Mouse (Mus musculus): ENCODE results near the gene Znrf3.

DNA sequence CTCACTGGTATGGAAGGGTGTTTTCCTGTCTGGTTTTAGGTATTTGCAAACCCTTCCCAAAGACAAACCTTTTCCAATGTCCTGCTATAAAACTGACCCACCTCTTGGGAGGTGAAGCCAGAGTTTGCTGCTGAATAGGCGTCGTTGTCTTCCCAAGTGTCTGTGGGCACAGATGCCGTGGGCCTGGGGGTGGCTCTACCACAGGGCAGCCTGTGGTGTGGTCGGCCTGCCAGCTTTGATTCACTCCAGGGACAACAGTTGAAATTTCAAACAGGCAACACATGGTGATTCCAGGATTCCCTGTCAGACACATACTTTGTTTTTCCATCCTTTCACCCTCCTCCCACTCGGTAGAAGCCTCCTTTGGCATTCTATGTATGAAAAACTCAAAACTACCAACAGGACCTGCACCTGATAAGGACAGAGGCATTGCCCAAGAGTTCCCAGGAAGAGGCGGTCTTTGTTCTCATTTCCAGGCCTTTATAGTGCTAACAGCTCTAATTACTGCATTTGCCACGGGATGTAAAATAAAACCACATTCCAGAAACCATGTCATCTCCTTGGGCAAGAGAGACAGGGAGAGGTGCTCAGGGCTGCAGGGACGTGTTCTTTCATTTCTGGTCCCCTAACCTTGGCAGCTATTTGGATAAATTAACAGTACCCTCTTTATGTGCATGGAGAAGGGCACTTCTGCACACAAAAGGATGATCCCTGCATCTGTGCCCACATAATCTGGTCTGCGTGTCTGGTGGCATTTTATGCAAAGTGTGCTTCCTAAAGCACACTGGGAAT, 173.2 kb downstream of the Znrf3 start:
- no peak for TF ChIP-seq CTCF (IDR thresholded peaks at IDR 0.05; ENCODE audit: insufficient read depth, low read length)
- no peak for TF ChIP-seq POLR2A (IDR thresholded peaks at IDR 0.05; ENCODE audit: borderline replicate concordance, extremely low read depth, low read depth, low read length)
